Mouse (Mus musculus) C2C12 (cell line): ENCODE data around the gene Cd19.

ENCODE experiments used
- CEBPB ChIP-seq: IDR thresholded peaks from one replicate; pipeline ENCODE4 v1.6.1; 2011; ENCODE audit warnings: low read depth, mild to moderate bottlenecking, control low read depth, moderate library complexity
- CTCF ChIP-seq: IDR thresholded peaks from one replicate; pipeline ENCODE4 v1.5.1; 2011; ENCODE audit not compliant: control insufficient read depth, insufficient read depth, insufficient read length
- FOSL1 ChIP-seq: IDR thresholded peaks from one replicate; pipeline ENCODE4 v1.8.0; 2011; ENCODE audit warnings: mild to moderate bottlenecking, low read length; ENCODE audit not compliant: poor library complexity, insufficient read depth, severe bottlenecking
- MYOD1 ChIP-seq: IDR thresholded peaks from one replicate; pipeline ENCODE4 v1.6.1; 2011; ENCODE audit warnings: low read depth; ENCODE audit not compliant: control insufficient read depth, insufficient read length

DNA sequence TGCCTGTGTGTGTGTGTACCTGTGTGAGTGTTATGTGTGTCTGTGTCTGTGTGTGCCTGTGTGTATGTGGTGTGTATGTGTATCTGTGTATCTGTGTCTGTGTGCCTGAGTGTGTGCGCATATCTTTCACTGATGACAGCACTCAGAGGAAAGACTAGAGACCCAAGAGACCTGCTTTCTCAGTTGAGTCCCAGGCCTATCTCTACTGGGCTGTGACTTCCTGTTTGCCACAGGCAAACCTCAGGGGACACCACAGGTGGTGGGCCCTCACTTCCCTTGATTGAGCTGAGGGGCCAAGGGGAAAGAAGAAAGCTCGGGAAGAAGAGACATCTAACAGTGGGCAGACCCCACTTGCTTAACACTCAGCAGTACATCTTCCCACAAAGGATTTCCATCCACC is 1.9 kb upstream of the Cd19 start:
- no peak for TF ChIP-seq CTCF
- no peak for TF ChIP-seq FOSL1
- no peak for TF ChIP-seq MYOD1
- no peak for TF ChIP-seq CEBPB
